34 mouse cellular contexts compared by ENCODE assay signal in the genomic region with DNA sequence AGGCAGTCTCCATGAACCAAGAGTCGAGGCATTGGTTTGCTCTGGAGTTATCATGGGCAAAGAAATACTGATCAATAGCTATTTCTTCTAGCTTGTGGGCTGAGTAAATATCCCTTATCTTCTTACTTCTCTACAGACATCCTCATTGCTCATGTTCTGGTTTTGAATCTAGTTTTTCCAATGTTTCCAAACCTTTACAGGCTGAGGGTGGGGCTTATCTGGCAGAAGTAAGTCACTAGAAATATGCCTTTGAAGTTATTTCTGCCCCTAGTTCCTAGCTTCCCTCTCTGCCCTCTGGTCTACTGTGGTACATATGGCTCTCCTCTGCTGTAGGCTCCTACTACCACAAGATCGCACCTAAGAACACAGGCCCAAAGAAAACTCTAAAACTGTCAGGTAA.
"Had no signal": no experiment of that assay in that cellular context is flagged by ENCODE, and none has a peak within 500 bp of the region (broad histone marks: within the 10 kb centered on the region; RNA-seq: fewer than 3 reads in every experiment).

No protein-coding gene starts in this region.

- DNase-seq: heart, adult 18-20 months; heart, adult 2 months; heart, postnatal 10 days; heart, postnatal 14 days; heart, postnatal 36 days; heart, postnatal 4 days; kidney, adult 11 months; kidney, adult 18-20 months; kidney, adult 2 months; kidney, adult 8-10 months; kidney, adult 9 months; kidney, postnatal 10 days; kidney, postnatal 14 days; kidney, postnatal 25 days; kidney, postnatal 36 days; kidney, postnatal 4 days; layer of hippocampus, adult 9-11 months; layer of hippocampus, postnatal 36 days had no signal

- H3K4me1 ChIP-seq: heart, embryonic 10.5 days; heart, embryonic 12.5 days; heart, embryonic 13.5 days; heart, embryonic 15.5 days; hindbrain, embryonic 10.5 days; hindbrain, embryonic 12.5 days; hindbrain, embryonic 13.5 days; hindbrain, embryonic 15.5 days; kidney, embryonic 15.5 days had no signal

- H3K27me3 ChIP-seq: heart, embryonic 12.5 days; heart, embryonic 13.5 days; heart, embryonic 15.5 days; hindbrain, embryonic 12.5 days; hindbrain, embryonic 13.5 days; hindbrain, embryonic 15.5 days; kidney, embryonic 15.5 days had no signal

- H3K9me3 ChIP-seq: heart, embryonic 10.5 days; heart, embryonic 12.5 days; heart, embryonic 15.5 days; hindbrain, embryonic 12.5 days; hindbrain, embryonic 13.5 days; hindbrain, embryonic 15.5 days had no signal

- H3K4me2 ChIP-seq: heart, embryonic 11.5 days; heart, embryonic 12.5 days; heart, embryonic 13.5 days; heart, embryonic 15.5 days; hindbrain, embryonic 12.5 days; hindbrain, embryonic 13.5 days; hindbrain, embryonic 14.5 days; hindbrain, embryonic 15.5 days; kidney, embryonic 15.5 days had no signal

- ATAC-seq: hindbrain, embryonic 16.5 days; hindbrain, postnatal 0 days; inflammation-experienced regulatory T-cells, adult 6 months had no signal

- H3K4me3 ChIP-seq: heart, adult 2 months; heart, embryonic 10.5 days; heart, embryonic 12.5 days; heart, embryonic 13.5 days; heart, embryonic 15.5 days; hindbrain, embryonic 10.5 days; hindbrain, embryonic 12.5 days; hindbrain, embryonic 13.5 days; hindbrain, embryonic 15.5 days; kidney, embryonic 15.5 days; layer of hippocampus, adult 2 months had no signal

- H3K27ac ChIP-seq: heart, adult 2 months; heart, embryonic 10.5 days; heart, embryonic 13.5 days; heart, embryonic 15.5 days; hindbrain, embryonic 10.5 days; hindbrain, embryonic 12.5 days; hindbrain, embryonic 13.5 days; hindbrain, embryonic 14.5 days; hindbrain, embryonic 15.5 days; hindbrain, postnatal 0 days; kidney, embryonic 15.5 days; kidney, postnatal 0 days; layer of hippocampus, adult 2 months had no signal

- H3K36me3 ChIP-seq: heart, embryonic 10.5 days; heart, embryonic 12.5 days; heart, embryonic 15.5 days; hindbrain, embryonic 10.5 days; hindbrain, embryonic 12.5 days; hindbrain, embryonic 13.5 days; hindbrain, embryonic 15.5 days had no signal

- H3K9ac ChIP-seq: heart, embryonic 12.5 days; heart, embryonic 13.5 days; heart, embryonic 15.5 days; hindbrain, embryonic 12.5 days; hindbrain, embryonic 13.5 days; hindbrain, embryonic 14.5 days; hindbrain, embryonic 15.5 days; kidney, embryonic 15.5 days had no signal
